ENCODE assay signal across 25 mouse cellular contexts in the genomic region with DNA sequence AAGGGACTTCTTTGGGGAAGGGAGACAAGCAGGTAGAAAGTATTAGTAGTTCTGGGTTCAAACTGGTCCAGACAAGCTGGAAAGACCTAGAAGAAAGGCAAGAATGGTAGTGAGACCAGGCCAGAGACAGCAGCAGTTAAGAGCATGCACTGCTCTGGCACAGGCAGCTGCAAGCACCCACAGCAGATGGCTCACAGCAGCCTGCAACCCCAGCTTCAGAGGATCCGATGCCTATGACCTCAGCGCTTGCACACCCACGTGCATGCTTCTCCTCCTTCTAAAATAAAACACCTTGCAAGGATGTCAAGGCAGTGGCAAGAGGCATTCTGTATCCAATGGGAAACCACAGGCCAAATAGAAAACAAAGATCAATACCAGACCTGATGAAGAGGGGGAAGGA. TPM values are rescaled to one million over a fixed set of nuclear protein-coding genes. Genes with fewer than 3 reads are reported as not detected.
DNase-seq lines count a peak whose midpoint lies in the region; ATAC-seq and TF ChIP-seq lines count a peak whose summit lies in the region.
"Had no signal": no experiment of that assay in that cellular context is flagged by ENCODE, and none has a peak within 500 bp of the region (broad histone marks: within the 10 kb centered on the region; RNA-seq: fewer than 3 reads in every experiment).

No protein-coding gene starts in this region.

- H3K4me2 ChIP-seq in embryonic facial prominence, embryonic 11.5 days (ENCODE audit: low read depth, low read length) = no peak overlapping the region
- no peak overlapping the region for H3K4me2 ChIP-seq in kidney, embryonic 14.5 days (replicated peaks; ENCODE audit: low read depth, low read length)
- H3K4me2 ChIP-seq in kidney, embryonic 15.5 days = no peak overlapping the region
- peak overlapping the region; percentile 24 for H3K4me2 ChIP-seq in myocyte (ENCODE audit: low read depth)
- no peak overlapping the region for H3K4me2 ChIP-seq in forebrain, postnatal 0 days (ENCODE audit: low read depth)
- H3K4me2 ChIP-seq: heart, embryonic 11.5 days; liver, embryonic 11.5 days; midbrain, embryonic 12.5 days had no signal

- H3K27me3 ChIP-seq in embryonic facial prominence, embryonic 11.5 days (ENCODE audit: control insufficient read depth, insufficient read depth, low read length) = no peaks in the 10 kb centered on the region
- H3K27me3 ChIP-seq in embryonic facial prominence, embryonic 10.5 days (replicated peaks; ENCODE audit: low read depth, poor library complexity, severe bottlenecking) = peaks cover 5% of the 10 kb centered on the region; the same call in 1 of the 2 replicates
- no peaks in the 10 kb centered on the region for H3K27me3 ChIP-seq in kidney, embryonic 14.5 days (ENCODE audit: control insufficient read depth, insufficient read depth, low read length)
- no peaks in the 10 kb centered on the region for H3K27me3 ChIP-seq in kidney, embryonic 15.5 days
- H3K27me3 ChIP-seq in myocyte (ENCODE audit: control insufficient read depth, insufficient read depth, insufficient read length) = no peaks in the 10 kb centered on the region
- H3K27me3 ChIP-seq in forebrain, postnatal 0 days (ENCODE audit: insufficient read depth, low read length) = no peaks in the 10 kb centered on the region
- H3K27me3 ChIP-seq: midbrain, embryonic 12.5 days had no signal

- no peak overlapping the region for H3ac ChIP-seq in myocyte (ENCODE audit: control insufficient read depth, insufficient read length)

- peaks cover 13% of the 10 kb centered on the region for H3K4me1 ChIP-seq in embryonic facial prominence, embryonic 11.5 days (ENCODE audit: control insufficient read depth, insufficient read depth, low read length)
- peaks cover 67% of the 10 kb centered on the region for H3K4me1 ChIP-seq in embryonic facial prominence, embryonic 10.5 days
- peaks cover 16% of the 10 kb centered on the region for H3K4me1 ChIP-seq in kidney, embryonic 14.5 days (ENCODE audit: control insufficient read depth, insufficient read depth, low read length)
- peaks cover 43% of the 10 kb centered on the region for H3K4me1 ChIP-seq in kidney, embryonic 15.5 days
- H3K4me1 ChIP-seq in forebrain, postnatal 0 days (ENCODE audit: insufficient read depth) = 0 out of 2 replicates have a peak, but pooled peaks cover 4% of the 10 kb centered on the region

- no peak for TF ChIP-seq CTCF in forebrain, postnatal 0 days (IDR thresholded peaks at IDR 0.05; ENCODE audit: low read depth)

- no peaks in the 10 kb centered on the region for H3K79me2 ChIP-seq in myocyte (ENCODE audit: control insufficient read depth, insufficient read depth)

- DNase-seq in embryonic facial prominence, embryonic 11.5 days (ENCODE audit: low spot score) = no peak
- DNase-seq in embryonic facial prominence, embryonic 10.5 days (ENCODE audit: low spot score) = no peak
- DNase-seq in thymus, postnatal 0 days (ENCODE audit: low spot score) = peak; percentile 46
- DNase-seq in thymus, postnatal 36 days = no peak
- DNase-seq in forebrain, postnatal 0 days = no peak
- DNase-seq: adrenal gland, postnatal 10 days; cerebellum, adult 2 months; heart, postnatal 14 days; kidney, adult 11 months; layer of hippocampus, adult 9-11 months; left cerebral cortex, postnatal 4 days; liver, postnatal 0 days; right cerebral cortex, postnatal 25 days; spleen, adult 18-20 months had no signal

- TF ChIP-seq POLR2A in myocyte (IDR thresholded peaks at IDR 0.05; ENCODE audit: insufficient read length, low read depth) = no peak

- ATAC-seq in embryonic facial prominence, embryonic 11.5 days (replicated peaks; ENCODE audit: insufficient number of reproducible peaks, low FRiP score, low TSS enrichment, low read depth) = no peak
- ATAC-seq in kidney, embryonic 14.5 days (ENCODE audit: low FRiP score, low TSS enrichment) = no peak
- ATAC-seq in kidney, embryonic 15.5 days (replicated peaks; ENCODE audit: low FRiP score) = no peak
- no peak for ATAC-seq in forebrain, postnatal 0 days
- ATAC-seq: forebrain, embryonic 16.5 days; hindbrain, postnatal 0 days; liver, postnatal 0 days; lung, postnatal 0 days had no signal

- H3K27ac ChIP-seq in embryonic facial prominence, embryonic 11.5 days (replicated peaks; ENCODE audit: low read depth, low read length) = no peak overlapping the region
- no peak overlapping the region for H3K27ac ChIP-seq in embryonic facial prominence, embryonic 10.5 days (replicated peaks)
- no peak overlapping the region for H3K27ac ChIP-seq in kidney, embryonic 14.5 days (ENCODE audit: low read depth, low read length)
- no peak overlapping the region for H3K27ac ChIP-seq in kidney, embryonic 15.5 days
- H3K27ac ChIP-seq in forebrain, postnatal 0 days (ENCODE audit: low read depth, low read length) = no peak overlapping the region
- H3K27ac ChIP-seq: hindbrain, postnatal 0 days; kidney, postnatal 0 days had no signal

- H3K36me3 ChIP-seq in embryonic facial prominence, embryonic 11.5 days (replicated peaks; ENCODE audit: control insufficient read depth, insufficient read depth, low read depth, low read length) = no peaks in the 10 kb centered on the region
- H3K36me3 ChIP-seq in embryonic facial prominence, embryonic 10.5 days (replicated peaks) = peaks cover 17% of the 10 kb centered on the region; the same call in 1 of the 2 replicates
- H3K36me3 ChIP-seq in kidney, embryonic 14.5 days (ENCODE audit: control insufficient read depth, insufficient read depth, low read length) = peaks cover 22% of the 10 kb centered on the region
- peaks cover 27% of the 10 kb centered on the region for H3K36me3 ChIP-seq in kidney, embryonic 15.5 days
- H3K36me3 ChIP-seq in myocyte (ENCODE audit: control insufficient read depth, insufficient read depth) = no peaks in the 10 kb centered on the region
- no peaks in the 10 kb centered on the region for H3K36me3 ChIP-seq in forebrain, postnatal 0 days (ENCODE audit: insufficient read depth)
- H3K36me3 ChIP-seq: forebrain, embryonic 10.5 days had no signal

- no peak overlapping the region for H3K4me3 ChIP-seq in embryonic facial prominence, embryonic 11.5 days (ENCODE audit: low read depth, low read length)
- H3K4me3 ChIP-seq in embryonic facial prominence, embryonic 10.5 days = no peak overlapping the region
- no peak overlapping the region for H3K4me3 ChIP-seq in kidney, embryonic 14.5 days (ENCODE audit: low read length)
- no peak overlapping the region for H3K4me3 ChIP-seq in kidney, embryonic 15.5 days (replicated peaks)
- no peak overlapping the region for H3K4me3 ChIP-seq in myocyte
- no peak overlapping the region for H3K4me3 ChIP-seq in forebrain, postnatal 0 days (ENCODE audit: low read depth, low read length)
- H3K4me3 ChIP-seq: forebrain, embryonic 10.5 days; midbrain, embryonic 12.5 days had no signal

- 82% methylated on average over 3 of the region's 3 CpGs for WGBS in embryonic facial prominence, embryonic 11.5 days
- WGBS in embryonic facial prominence, embryonic 10.5 days = 82% methylated on average over 3 of the region's 3 CpGs
- 71% methylated on average over 3 of the region's 3 CpGs for WGBS in kidney, embryonic 14.5 days
- 58% methylated on average over 3 of the region's 3 CpGs for WGBS in kidney, embryonic 15.5 days
- WGBS in forebrain, postnatal 0 days = 76% methylated on average over 3 of the region's 3 CpGs

- H3K9ac ChIP-seq in embryonic facial prominence, embryonic 11.5 days (replicated peaks; ENCODE audit: low read length) = 0 out of 2 replicates have a peak overlapping the region, but pooled peaks have one; percentile 2
- peak overlapping the region; percentile 28; the same call in 1 of the 2 replicates for H3K9ac ChIP-seq in kidney, embryonic 14.5 days (ENCODE audit: low read depth, low read length)
- no peak overlapping the region for H3K9ac ChIP-seq in kidney, embryonic 15.5 days
- H3K9ac ChIP-seq in forebrain, postnatal 0 days = no peak overlapping the region
- H3K9ac ChIP-seq: liver, postnatal 0 days; midbrain, embryonic 12.5 days had no signal

- no peaks in the 10 kb centered on the region for H3K9me3 ChIP-seq in embryonic facial prominence, embryonic 11.5 days (replicated peaks; ENCODE audit: control insufficient read depth, low read length)
- H3K9me3 ChIP-seq in embryonic facial prominence, embryonic 10.5 days = no peaks in the 10 kb centered on the region
- no peaks in the 10 kb centered on the region for H3K9me3 ChIP-seq in kidney, embryonic 14.5 days (ENCODE audit: control insufficient read depth, low read length)
- no peaks in the 10 kb centered on the region for H3K9me3 ChIP-seq in kidney, embryonic 15.5 days (replicated peaks)
- no peaks in the 10 kb centered on the region for H3K9me3 ChIP-seq in forebrain, postnatal 0 days (ENCODE audit: low read length)
- H3K9me3 ChIP-seq: forebrain, embryonic 10.5 days; midbrain, embryonic 12.5 days had no signal

TF ChIP-seq in myocyte, 11 proteins besides CTCF, POLR2A, EP300 and RAD21:
- TF ChIP-seq CEBPB (IDR thresholded peaks at IDR 0.05; ENCODE audit: insufficient read depth, poor library complexity, severe bottlenecking) (no peak), MAX (IDR thresholded peaks at IDR 0.05; ENCODE audit: low read depth) (no peak), POLR2AphosphoS2 (IDR thresholded peaks at IDR 0.05; ENCODE audit: insufficient read length, low read depth) (no peak), MYOD1 (IDR thresholded peaks at IDR 0.05; ENCODE audit: control insufficient read depth in 1 of 3, insufficient read length in 2 of 3, low read depth in 2 of 3) (peak in 2 of 3 experiments; percentile 61 to 89), USF1 (IDR thresholded peaks at IDR 0.05; ENCODE audit: low read depth) (no peak), TCF12 (IDR thresholded peaks at IDR 0.05; ENCODE audit: insufficient read depth, poor library complexity, severe bottlenecking) (no peak), E2F4 (IDR thresholded peaks at IDR 0.05; ENCODE audit: insufficient read depth) (no peak), SRF (IDR thresholded peaks at IDR 0.05; ENCODE audit: control insufficient read depth, insufficient read length, low read depth) (no peak), MYOG (IDR thresholded peaks at IDR 0.05; ENCODE audit: control insufficient read depth in 1 of 3, insufficient read depth in 1 of 3, insufficient read length in 2 of 3, low read depth in 2 of 3) (peak; percentile 25 to 87 (median 44)), TCF3 (IDR thresholded peaks at IDR 0.05; ENCODE audit: insufficient read length, low read depth) (no peak)

RNA-seq across cellular contexts. Expression of gene Ypel2, which starts 19.1 kb away (rescaled TPM):
- polyA plus RNA-seq in embryonic facial prominence, embryonic 11.5 days (2014; fragmentation: Nextera tagmentation; extraction: Ambion mirVana) = 6.2 and 7.6 TPM in 2 replicates
- polyA plus RNA-seq in embryonic facial prominence, embryonic 10.5 days (2016; fragmentation: Nextera tagmentation; extraction: Ambion mirVana) = 4.2 and 5.4 TPM in 2 replicates
- 7.9 and 9.1 TPM in 2 replicates for polyA plus RNA-seq in kidney, embryonic 14.5 days (2014; fragmentation: Nextera tagmentation; extraction: Ambion mirVana)
- 10.1 and 10.4 TPM in 2 replicates for polyA plus RNA-seq in kidney, embryonic 15.5 days (2015; fragmentation: Nextera tagmentation; extraction: Ambion mirVana)
- 9.5 and 9.6 TPM in 2 replicates for polyA plus RNA-seq in thymus, postnatal 0 days (2015; fragmentation: Nextera tagmentation; extraction: Ambion mirVana)
- polyA plus RNA-seq in myocyte (2012; fragmentation: generic; extraction: Trizol) = 1.5 TPM
- 5.6 and 6.3 TPM in 2 replicates for total RNA-seq in forebrain, postnatal 0 days (2014; rRNA removed)
- 3.7 and 4.5 TPM in 2 replicates for polyA plus RNA-seq in forebrain, postnatal 0 days (2015; fragmentation: Nextera tagmentation; extraction: Ambion mirVana)

Comparison
In these comparisons a context has a peak if more than half of its experiments do, and no peak if none do; other contexts are left out.
1. H3K9ac ChIP-seq: peak in embryonic facial prominence, embryonic 11.5 days (single experiment) and kidney, embryonic 14.5 days (single experiment); none in kidney, embryonic 15.5 days (single experiment) and forebrain, postnatal 0 days (single experiment).